Mouse (Mus musculus): ENCODE measurements around the gene Spag7.

DNA sequence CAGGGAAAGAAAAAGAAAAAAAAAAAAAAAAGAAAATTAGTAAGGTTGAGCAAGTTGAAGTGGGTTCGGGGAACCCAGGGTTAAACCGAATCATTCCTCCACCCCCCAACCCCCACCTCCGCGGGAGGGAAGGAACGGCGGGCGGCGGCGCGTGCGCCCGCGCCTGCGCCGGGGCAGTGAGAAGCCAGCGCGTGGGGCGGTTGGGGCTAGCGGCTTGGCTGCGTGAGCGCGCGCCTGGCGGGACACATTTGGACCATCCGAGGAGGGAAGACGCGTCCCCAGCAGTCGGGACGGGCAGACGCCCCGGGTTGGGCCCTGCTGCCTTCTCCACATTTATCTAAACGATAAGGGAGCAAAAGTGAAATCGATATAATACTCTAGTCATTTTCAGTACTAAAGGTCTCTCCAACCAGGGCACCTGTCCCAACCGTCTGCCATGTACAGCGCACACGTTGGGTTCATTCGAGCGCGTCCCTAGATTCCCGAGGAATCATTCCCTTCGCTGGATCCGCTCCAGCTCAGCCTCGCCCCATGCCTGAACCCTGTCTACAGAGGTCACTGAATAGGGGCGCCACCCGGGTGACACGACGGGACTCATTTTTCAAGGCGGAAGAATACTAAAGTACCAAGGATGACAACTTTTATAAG lies 14.2 kb downstream of the Spag7 start:
- TF ChIP-seq CTCF (IDR thresholded peaks at IDR 0.05; ENCODE audit: extremely low read depth, insufficient read length, insufficient replicate concordance, low read depth, low read length) = no peak
- peak; percentile 51 for TF ChIP-seq POLR2A (IDR thresholded peaks at IDR 0.05; ENCODE audit: low read depth, low read length)
